Mouse (Mus musculus) CD4-positive naive resting alpha-beta T cell, adult 76 days (primary cell): ENCODE measurements around the gene Bsx. TPM values are rescaled to one million over a fixed set of nuclear protein-coding genes. Genes with fewer than 3 reads are reported as not detected.

Source experiments
- total RNA-seq: library from RNA; stranded (reverse); gene quantifications from one replicate; pipeline ENCODE4 v1.2.4, GENCODE M21; 2023

The Bsx gene
- not detected for total RNA-seq

DNA sequence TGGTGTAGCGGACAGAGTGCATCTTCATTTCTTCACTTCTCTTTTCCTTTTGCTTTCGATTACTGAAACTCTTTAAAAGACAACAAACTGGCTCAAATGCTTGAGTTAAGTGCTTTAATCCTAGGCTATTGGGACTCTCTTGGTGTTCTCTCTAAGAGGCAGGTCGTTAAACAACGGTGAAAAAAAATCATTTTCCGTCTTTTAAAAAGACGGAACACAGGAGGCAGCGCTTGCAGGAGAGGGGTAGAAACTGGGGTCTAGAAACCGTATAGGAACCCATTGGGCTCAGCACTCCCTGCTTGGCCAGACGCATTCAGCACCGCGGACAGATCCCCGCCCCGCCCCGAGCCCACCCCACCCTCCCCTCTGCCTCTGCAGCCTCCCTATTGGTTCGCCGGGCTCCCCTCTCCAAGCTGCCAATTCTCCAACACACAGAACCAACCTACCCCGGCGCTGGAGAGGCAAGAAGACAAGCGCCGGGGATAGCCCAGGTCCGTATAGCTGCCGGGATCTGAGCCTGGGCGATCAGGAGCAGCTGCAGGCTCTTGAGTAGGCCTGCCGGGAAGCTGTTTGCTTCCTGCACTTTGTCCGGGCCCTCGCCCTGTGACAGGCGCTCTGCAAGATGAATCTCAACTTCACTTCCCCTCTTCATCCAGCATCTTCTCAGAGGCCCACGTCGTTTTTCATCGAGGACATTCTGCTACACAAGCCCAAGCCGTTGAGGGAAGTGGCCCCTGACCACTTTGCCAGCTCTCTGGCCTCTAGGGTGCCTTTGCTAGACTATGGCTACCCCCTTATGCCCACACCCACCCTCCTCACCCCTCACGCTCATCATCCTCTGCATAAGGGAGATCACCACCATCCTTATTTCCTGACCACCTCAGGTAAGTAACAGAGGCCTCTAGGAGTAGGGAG, at the start of gene Bsx:
Bsx (plus strand) TSS at position 572 of the 915 bp plus-strand sequence.

Other genes with a start within 250 kb of the Bsx start
- not detected for gene Gm21915, start 203.5 kb upstream of the Bsx start, total RNA-seq
- 0.21 TPM for gene Clmp, start 188.2 kb upstream of the Bsx start, total RNA-seq
- gene Hspa8, start 73.1 kb upstream of the Bsx start, total RNA-seq: 2,092 TPM
- not detected for gene Jhy, start 90.0 kb downstream of the Bsx start, total RNA-seq
- 5.4 TPM for gene Crtam, start 130.5 kb downstream of the Bsx start, total RNA-seq